Mouse (Mus musculus): Measurements from ENCODE around the gene Lrrc58.

Gene Lrrc58

DNA sequence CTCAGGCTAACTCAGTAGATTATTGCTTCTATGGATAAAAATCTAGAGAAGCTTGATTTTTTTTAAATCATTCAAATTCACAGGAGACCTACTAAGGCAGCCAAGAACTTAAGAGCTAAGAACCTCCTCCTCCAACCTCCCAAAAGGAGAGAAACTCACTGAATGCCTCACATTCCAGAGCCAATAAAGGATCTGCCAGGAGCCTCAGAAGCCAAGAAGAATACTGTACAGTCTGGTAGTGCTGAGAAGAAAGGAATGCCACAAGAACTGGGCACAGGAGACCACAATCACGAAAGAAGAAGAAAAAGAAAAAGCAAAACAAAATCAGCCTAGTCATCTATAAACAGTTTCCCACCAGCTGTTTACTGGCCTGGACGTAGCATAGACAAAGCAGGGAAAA lies 60.8 kb downstream of the Lrrc58 start:
- DNase-seq = no peak

DNA sequence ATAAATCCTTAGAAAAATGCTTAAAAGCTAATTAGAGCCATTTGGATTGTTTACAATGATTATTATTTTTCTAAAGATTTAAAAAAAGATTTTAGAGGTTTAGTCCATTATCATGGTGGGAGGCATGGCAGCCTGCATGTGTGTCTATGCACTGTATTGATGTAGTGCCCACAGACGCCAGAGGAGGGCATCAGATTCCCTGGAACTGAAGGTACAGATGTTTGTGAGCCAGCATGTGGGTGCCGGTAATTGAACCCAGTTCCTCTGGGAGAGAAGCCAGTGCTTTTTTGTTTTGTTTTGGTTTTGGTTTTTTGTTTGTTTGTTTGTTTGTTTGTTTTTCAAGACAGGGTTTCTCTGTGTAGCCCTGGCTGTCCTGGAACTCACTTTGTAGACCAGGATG lies 61.4 kb downstream of the Lrrc58 start:
- DNase-seq = no peak

DNA sequence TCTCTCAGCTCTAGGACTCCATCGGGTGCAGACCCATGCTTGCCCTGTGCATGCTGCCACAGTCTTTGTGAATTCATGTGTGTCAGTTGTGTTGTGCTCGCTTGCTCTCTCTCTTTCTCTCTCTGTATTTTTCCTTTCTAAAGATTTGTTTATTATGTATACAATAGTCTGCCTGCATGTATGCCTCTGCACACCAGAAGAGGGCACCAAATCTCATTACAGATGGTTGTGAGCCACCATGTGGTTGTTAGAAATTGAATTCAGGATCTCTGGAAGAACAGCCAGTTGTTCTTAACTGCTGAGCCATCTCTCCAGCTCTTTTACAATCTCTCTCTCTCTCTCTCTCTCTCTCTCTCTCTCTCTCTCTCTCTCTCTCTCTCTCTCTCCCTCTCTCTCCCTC lies 66.7 kb downstream of the Lrrc58 start:
- DNase-seq = no peak

DNA sequence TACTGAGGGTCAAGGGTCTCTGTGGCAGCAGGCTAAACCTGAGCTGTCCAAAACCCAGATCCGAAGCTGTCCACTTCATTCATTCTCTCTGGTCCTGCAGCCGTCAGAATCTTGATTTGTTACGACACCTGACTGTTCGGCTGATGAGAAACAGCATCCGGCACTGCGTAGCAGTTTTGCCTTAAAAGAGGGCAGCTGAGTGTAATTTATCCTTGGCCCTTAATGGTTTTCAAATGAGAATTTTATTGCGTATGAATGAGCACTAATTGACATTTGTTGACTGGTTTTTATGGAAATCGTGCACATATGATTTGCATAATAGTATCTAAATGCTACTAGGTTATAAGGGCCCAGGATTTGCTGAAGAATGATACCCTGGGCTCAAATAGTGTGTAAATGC lies 69.1 kb downstream of the Lrrc58 start:
- no peak for DNase-seq

All from lung, postnatal 4 days (tissue).